Mouse (Mus musculus) small intestine, adult 2 months (tissue): ENCODE results near the gene Cdh23. TPM values are rescaled to one million over a fixed set of nuclear protein-coding genes. Genes with fewer than 3 reads are reported as not detected.

ENCODE experiments used
- H3K27ac ChIP-seq: fragments of 200-500 bp; 2 replicates; pipeline ENCODE4 v1.5.1; 2012; ENCODE audit warnings: low read depth, low read length, control low read depth, inconsistent platforms; ENCODE audit not compliant: insufficient read depth
- H3K27me3 ChIP-seq: fragments of 200-500 bp; 2 replicates; pipeline ENCODE4 v1.6.1; 2012; ENCODE audit warnings: mild to moderate bottlenecking, moderate library complexity, low read length, inconsistent platforms; ENCODE audit not compliant: control insufficient read depth, insufficient read depth
- H3K36me3 ChIP-seq: fragments of 200-500 bp; 2 replicates; pipeline ENCODE4 v1.6.1; 2012; ENCODE audit warnings: mild to moderate bottlenecking, low read length, control low read depth, inconsistent platforms; ENCODE audit not compliant: control insufficient read depth, insufficient read depth
- H3K4me1 ChIP-seq: fragments of 200-500 bp; 2 replicates; pipeline ENCODE4 v1.6.1; 2012; ENCODE audit warnings: low read length, inconsistent platforms, mixed read lengths; ENCODE audit not compliant: control insufficient read depth, insufficient read depth, insufficient read length
- H3K4me3 ChIP-seq: fragments of 200-500 bp; 2 replicates; pipeline ENCODE4 v1.5.1; 2012; ENCODE audit warnings: low read depth, mild to moderate bottlenecking, control low read depth, inconsistent platforms, low read length, moderate library complexity
- CTCF ChIP-seq: fragments of 200-500 bp; IDR thresholded peaks from 2 replicates; pipeline ENCODE4 v1.5.1; 2012; ENCODE audit warnings: low read depth, mild to moderate bottlenecking, control low read depth, inconsistent platforms, low read length, moderate library complexity, mixed read lengths; ENCODE audit not compliant: insufficient replicate concordance, insufficient read length; ENCODE audit errors: extremely low read depth
- POLR2A ChIP-seq: fragments of 200-500 bp; IDR thresholded peaks from 2 replicates; pipeline ENCODE4 v1.6.1; 2012; ENCODE audit warnings: low read depth, mild to moderate bottlenecking, control low read depth, inconsistent platforms, low read length, moderate library complexity
- WGBS: fragments of 180-500 bp; shearing (Covaris S2); methylation state at CpG from one replicate; pipeline ENCODE4 v1.1.7; 2018; 5-methylcytosine and 5-hydroxymethylcytosine counted together
- polyA plus RNA-seq: library from polyadenylated mRNA; depleted of rRNA; stranded (reverse); fragments of >200 nt; gene quantifications from 2 replicates; pipeline ENCODE4 v1.2.3, GENCODE M21; 2012

Cdh23 gene
- polyA plus RNA-seq, 1 experiment = 0.35 TPM

- peaks cover 8% of the 10 kb centered on the region; the same call in 1 of the 2 replicates for H3K4me1 ChIP-seq
- peaks cover 32% of the 10 kb centered on the region for H3K27me3 ChIP-seq
- TF ChIP-seq POLR2A (no peak), CTCF (peak; percentile 19; the same call in 1 of the 2 replicates)
- peak overlapping the region; percentile 58 for H3K4me3 ChIP-seq
- H3K27ac ChIP-seq = no peak overlapping the region
- whole genome bisulfite sequencing = 1% methylated on average over 76 of the region's 76 CpGs
- H3K36me3 ChIP-seq = no peaks in the 10 kb centered on the region
Observed at GRCm38 (mm10) chr10:60687011-60687776, 9.1 kb downstream of the Cdh23 start.

- Histone ChIP-seq H3K36me3 (no peaks in the 10 kb centered on the region), H3K27me3 (peaks cover 32% of the 10 kb centered on the region), H3K27ac (no peak overlapping the region), H3K4me3 (peak overlapping the region; percentile 58), H3K4me1 (peaks cover 8% of the 10 kb centered on the region; the same call in 1 of the 2 replicates)
- under 1% methylated on average over 37 of the region's 37 CpGs for WGBS
- TF ChIP-seq CTCF (no peak), POLR2A (no peak; the same call in 1 of the 2 replicates)
Observed at GRCm38 (mm10) chr10:60686641-60686975, 9.7 kb downstream of the Cdh23 start.

- no peaks in the 10 kb centered on the region for H3K36me3 ChIP-seq
- WGBS = 8% methylated on average over 50 of the region's 50 CpGs
Observed at GRCm38 (mm10) chr10:60685764-60686640, 10.3 kb downstream of the Cdh23 start.

GRCm38 (mm10) chr10:60678926-60679325 is 17.4 kb downstream of the Cdh23 start:
- Histone ChIP-seq H3K4me3 (no peak overlapping the region), H3K27me3 (no peaks in the 10 kb centered on the region), H3K27ac (no peak overlapping the region), H3K36me3 (no peaks in the 10 kb centered on the region), H3K4me1 (no peaks in the 10 kb centered on the region)
- 83% methylated on average over 3 of the region's 3 CpGs for WGBS
- TF ChIP-seq POLR2A = no peak
- no peak for TF ChIP-seq CTCF

More at GRCm38 (mm10) chr10:60685764-60686640, 10.3 kb downstream of the Cdh23 start:
- H3K4me1 ChIP-seq = peaks cover 8% of the 10 kb centered on the region; the same call in 1 of the 2 replicates
- peaks cover 32% of the 10 kb centered on the region for H3K27me3 ChIP-seq
- no peak overlapping the region for H3K27ac ChIP-seq
- TF ChIP-seq CTCF (no peak), POLR2A (no peak)
- H3K4me3 ChIP-seq = peak overlapping the region; percentile 58

- H3K4me3 ChIP-seq = no peak overlapping the region
- H3K27ac ChIP-seq = no peak overlapping the region
- 63% methylated on average over 4 of the region's 4 CpGs for WGBS
- no peak for TF ChIP-seq CTCF
- TF ChIP-seq POLR2A = no peak
- H3K36me3 ChIP-seq = no peaks in the 10 kb centered on the region
- no peaks in the 10 kb centered on the region for H3K27me3 ChIP-seq
- no peaks in the 10 kb centered on the region for H3K4me1 ChIP-seq
Observed at GRCm38 (mm10) chr10:60677319-60677718, 19.0 kb downstream of the Cdh23 start.

GRCm38 (mm10) chr10:60670166-60670565 is 26.1 kb downstream of the Cdh23 start:
- WGBS = 49% methylated on average over 8 of the region's 8 CpGs
- no peak overlapping the region for H3K4me3 ChIP-seq
- H3K27me3 ChIP-seq = no peaks in the 10 kb centered on the region
- H3K4me1 ChIP-seq = no peaks in the 10 kb centered on the region
- TF ChIP-seq POLR2A = no peak
- no peak for TF ChIP-seq CTCF
- H3K36me3 ChIP-seq = no peaks in the 10 kb centered on the region
- H3K27ac ChIP-seq = no peak overlapping the region

GRCm38 (mm10) chr10:60668591-60668990 is 27.7 kb downstream of the Cdh23 start:
- WGBS = 80% methylated on average over 3 of the region's 3 CpGs

More at GRCm38 (mm10) chr10:60668591-60668990, 27.7 kb downstream of the Cdh23 start:
- H3K4me3 ChIP-seq = no peak overlapping the region
- no peaks in the 10 kb centered on the region for H3K36me3 ChIP-seq
- H3K27ac ChIP-seq = no peak overlapping the region
- H3K27me3 ChIP-seq = no peaks in the 10 kb centered on the region
- no peaks in the 10 kb centered on the region for H3K4me1 ChIP-seq
- TF ChIP-seq POLR2A (no peak), CTCF (no peak)
